Mouse (Mus musculus) C2C12 (cell line): ENCODE results near the gene Phf21b. TPM values are rescaled to one million over a fixed set of nuclear protein-coding genes. Genes with fewer than 3 reads are reported as not detected.
"Not testable (repeated sequence)": the region's sequence is repeated elsewhere in the genome, so short reads cannot be mapped to it uniquely, and the experiment has no call there.

Experiments used
- H3K27me3 ChIP-seq: one replicate; pipeline ENCODE4 v1.6.1; 2011; ENCODE audit not compliant: control insufficient read depth, insufficient read depth, insufficient read length
- H3K36me3 ChIP-seq: one replicate; pipeline ENCODE4 v1.6.1; 2011; ENCODE audit not compliant: control insufficient read depth, insufficient read depth
- H3K4me3 ChIP-seq: one replicate; pipeline ENCODE4 v1.5.1; 2011; ENCODE audit warnings: mild to moderate bottlenecking, control low read depth; ENCODE audit not compliant: poor library complexity, insufficient read depth, severe bottlenecking
- H3K79me2 ChIP-seq: one replicate; pipeline ENCODE4 v1.6.1; 2011; ENCODE audit not compliant: control insufficient read depth, insufficient read depth
- H3K79me3 ChIP-seq: one replicate; pipeline ENCODE4 v1.6.1; 2011; ENCODE audit warnings: low read depth, control low read depth
- H3ac ChIP-seq: one replicate; pipeline ENCODE3; 2011; ENCODE audit warnings: low read depth; ENCODE audit not compliant: control insufficient read depth, insufficient read length
- CEBPB ChIP-seq: IDR thresholded peaks from one replicate; pipeline ENCODE4 v1.6.1; 2011; ENCODE audit warnings: low read depth, mild to moderate bottlenecking, control low read depth, moderate library complexity
- CTCF ChIP-seq: IDR thresholded peaks from one replicate; pipeline ENCODE4 v1.5.1; 2011; ENCODE audit not compliant: control insufficient read depth, insufficient read depth, insufficient read length
- FOSL1 ChIP-seq: IDR thresholded peaks from one replicate; pipeline ENCODE4 v1.8.0; 2011; ENCODE audit warnings: mild to moderate bottlenecking, low read length; ENCODE audit not compliant: poor library complexity, insufficient read depth, severe bottlenecking
- MAX ChIP-seq: IDR thresholded peaks from one replicate; pipeline ENCODE4 v1.6.1; 2011; ENCODE audit warnings: mild to moderate bottlenecking, control low read depth
- MYOD1 ChIP-seq: IDR thresholded peaks from one replicate; pipeline ENCODE4 v1.6.1; 2011; ENCODE audit warnings: low read depth; ENCODE audit not compliant: control insufficient read depth, insufficient read length
- MYOG ChIP-seq: IDR thresholded peaks from one replicate; pipeline ENCODE4 v1.6.1; 2011; ENCODE audit not compliant: control insufficient read depth, insufficient read length; ENCODE audit errors: extremely low read depth
- USF1 ChIP-seq: IDR thresholded peaks from one replicate; pipeline ENCODE4 v1.6.1; 2011; ENCODE audit warnings: low read depth, mild to moderate bottlenecking, control low read depth, moderate library complexity
- polyA plus RNA-seq: library from polyadenylated mRNA; unstranded; fragments of >200 nt; fragmentation: generic; extraction: Trizol; gene quantifications from one replicate; pipeline ENCODE4 v1.2.1, GENCODE M21; 2012; ENCODE audit warnings: missing spikeins

Phf21b gene
- polyA plus RNA-seq, 1 experiment = 0.26 TPM

- Histone ChIP-seq H3K79me3 (no peaks in the 10 kb centered on the region), H3K36me3 (no peaks in the 10 kb centered on the region), H3K4me3 (no peak overlapping the region), H3K79me2 (no peaks in the 10 kb centered on the region), H3ac (no peak overlapping the region), H3K27me3 (peaks cover 22% of the 10 kb centered on the region)
- no peak for TF ChIP-seq CTCF
- no peak for TF ChIP-seq USF1
These were observed 77.3 kb downstream of the Phf21b start for GRCm38 (mm10) chr15:84778587-84778986.

- Histone ChIP-seq H3K36me3 (no peaks in the 10 kb centered on the region), H3K4me3 (no peak overlapping the region)
- no peak for TF ChIP-seq MYOD1
These were observed 80.3 kb downstream of the Phf21b start for GRCm38 (mm10) chr15:84775421-84776174.

GRCm38 (mm10) chr15:84772191-84773111 lies 83.4 kb downstream of the Phf21b start:
- no peak overlapping the region for H3ac ChIP-seq
- peaks cover 10% of the 10 kb centered on the region for H3K27me3 ChIP-seq
- H3K79me2 ChIP-seq = no peaks in the 10 kb centered on the region
- TF ChIP-seq MYOG (no peak), USF1 (peak; percentile 93)
- no peaks in the 10 kb centered on the region for H3K36me3 ChIP-seq
- H3K4me3 ChIP-seq = no peak overlapping the region
- H3K79me3 ChIP-seq = no peaks in the 10 kb centered on the region

More at GRCm38 (mm10) chr15:84775421-84776174, 80.3 kb downstream of the Phf21b start:
- Histone ChIP-seq H3K27me3 (peaks cover 20% of the 10 kb centered on the region), H3ac (no peak overlapping the region), H3K79me2 (no peaks in the 10 kb centered on the region), H3K79me3 (no peaks in the 10 kb centered on the region)

- no peak for TF ChIP-seq USF1
- TF ChIP-seq MYOG = no peak
- no peak for TF ChIP-seq CEBPB
- TF ChIP-seq MYOD1 = no peak
- no peak for TF ChIP-seq CTCF
- no peak for TF ChIP-seq FOSL1
- no peak for TF ChIP-seq MAX
These were observed 86.1 kb downstream of the Phf21b start for GRCm38 (mm10) chr15:84769641-84770341.

GRCm38 (mm10) chr15:84768531-84768930 lies 87.3 kb downstream of the Phf21b start:
- H3K4me3 ChIP-seq = not testable (repeated sequence)

More at GRCm38 (mm10) chr15:84769641-84770341, 86.1 kb downstream of the Phf21b start:
- Histone ChIP-seq H3K79me2 (no peaks in the 10 kb centered on the region), H3ac (no peak overlapping the region), H3K79me3 (no peaks in the 10 kb centered on the region), H3K4me3 (no peak overlapping the region), H3K36me3 (no peaks in the 10 kb centered on the region), H3K27me3 (peaks cover 9% of the 10 kb centered on the region)

GRCm38 (mm10) chr15:84766621-84767020 lies 89.2 kb downstream of the Phf21b start:
- H3K79me3 ChIP-seq = no peaks in the 10 kb centered on the region
- no peaks in the 10 kb centered on the region for H3K36me3 ChIP-seq
- no peak overlapping the region for H3K4me3 ChIP-seq
- H3K27me3 ChIP-seq = peaks cover 24% of the 10 kb centered on the region
- no peak for TF ChIP-seq FOSL1
- no peak for TF ChIP-seq CTCF
- TF ChIP-seq MYOG = no peak
- no peak for TF ChIP-seq USF1
- TF ChIP-seq CEBPB = no peak
- TF ChIP-seq MYOD1 = no peak
- TF ChIP-seq MAX = no peak
- no peaks in the 10 kb centered on the region for H3K79me2 ChIP-seq
- H3ac ChIP-seq = no peak overlapping the region

More at GRCm38 (mm10) chr15:84768531-84768930, 87.3 kb downstream of the Phf21b start:
- H3ac ChIP-seq, H3K79me2 ChIP-seq, H3K79me3 ChIP-seq, H3K36me3 ChIP-seq: not testable (repeated sequence)
- peaks cover 14% of the 10 kb centered on the region for H3K27me3 ChIP-seq
